Mouse (Mus musculus) small intestine, adult 2 months (tissue): ENCODE measurements around the gene Evc.

ENCODE experiments used
- CTCF ChIP-seq: fragments of 200-500 bp; IDR thresholded peaks from 2 replicates; pipeline ENCODE4 v1.5.1; 2012; ENCODE audit warnings: low read depth, mild to moderate bottlenecking, control low read depth, inconsistent platforms, low read length, moderate library complexity, mixed read lengths; ENCODE audit not compliant: insufficient replicate concordance, insufficient read length; ENCODE audit errors: extremely low read depth
- POLR2A ChIP-seq: fragments of 200-500 bp; IDR thresholded peaks from 2 replicates; pipeline ENCODE4 v1.6.1; 2012; ENCODE audit warnings: low read depth, mild to moderate bottlenecking, control low read depth, inconsistent platforms, low read length, moderate library complexity

DNA sequence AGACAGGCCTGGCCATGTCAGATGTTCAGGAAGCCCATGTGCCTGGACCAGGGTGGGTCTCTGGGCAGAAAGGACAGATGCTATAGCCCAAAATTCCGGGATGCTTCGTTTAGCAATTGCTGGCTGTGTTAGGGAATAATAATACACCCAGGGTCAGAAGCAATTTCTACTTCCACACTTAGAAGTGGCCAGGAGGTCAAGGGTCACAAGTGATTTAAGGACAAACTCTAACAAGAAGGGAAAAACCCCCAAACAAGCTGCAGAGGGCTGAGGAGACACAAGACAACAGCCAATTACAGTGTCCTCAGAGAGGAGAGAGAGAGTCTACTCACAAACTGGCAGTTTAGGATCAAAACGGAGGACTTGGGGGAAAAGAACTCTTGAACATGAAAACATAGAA, 1.6 kb downstream of the Evc start:
- TF ChIP-seq CTCF (no peak), POLR2A (no peak)
